Mouse (Mus musculus): ENCODE results near the gene Dnase1l3. TPM values are rescaled to one million over a fixed set of nuclear protein-coding genes. Genes with fewer than 3 reads are reported as not detected.

Dnase1l3 gene
- polyA plus RNA-seq, 1 experiment = 69.9 TPM

- 80% methylated on average over 12 of the region's 12 CpGs for WGBS
- no peaks in the 10 kb centered on the region for H3K27me3 ChIP-seq (ENCODE audit: control insufficient read depth, insufficient read depth, low read length)
- TF ChIP-seq POLR2A (IDR thresholded peaks at IDR 0.05; ENCODE audit: low read depth, low read length) (no peak), CTCF (IDR thresholded peaks at IDR 0.05; ENCODE audit: extremely low read depth, insufficient read depth, insufficient read length, insufficient replicate concordance) (no peak)
- H3K4me3 ChIP-seq (ENCODE audit: extremely low read depth, insufficient read depth, insufficient read length) = no peak overlapping the region
- no peaks in the 10 kb centered on the region for H3K4me1 ChIP-seq (ENCODE audit: control insufficient read depth, insufficient read depth, insufficient read length)
- no peaks in the 10 kb centered on the region; the same call in 1 of the 2 replicates for H3K36me3 ChIP-seq (ENCODE audit: control insufficient read depth, insufficient read depth, low read length)
- no peak overlapping the region for H3K27ac ChIP-seq (ENCODE audit: insufficient read depth, low read length)
- DNase-seq (ENCODE audit: low read depth in 1 of 2, low spot score in 2 of 2) = no peak
Observed at GRCm38 (mm10) chr14:7952610-7953254, 41.6 kb downstream of the Dnase1l3 start.

- no peaks in the 10 kb centered on the region; the same call in 1 of the 2 replicates for H3K36me3 ChIP-seq (ENCODE audit: control insufficient read depth, insufficient read depth, low read length)
- H3K27ac ChIP-seq (ENCODE audit: insufficient read depth, low read length) = no peak overlapping the region
- TF ChIP-seq CTCF (IDR thresholded peaks at IDR 0.05; ENCODE audit: extremely low read depth, insufficient read depth, insufficient read length, insufficient replicate concordance) (no peak), POLR2A (IDR thresholded peaks at IDR 0.05; ENCODE audit: low read depth, low read length) (no peak)
- no peaks in the 10 kb centered on the region for H3K27me3 ChIP-seq (ENCODE audit: control insufficient read depth, insufficient read depth, low read length)
- H3K4me1 ChIP-seq (ENCODE audit: control insufficient read depth, insufficient read depth, insufficient read length) = no peaks in the 10 kb centered on the region
- WGBS = 93% methylated on average over 9 of the region's 9 CpGs
- H3K4me3 ChIP-seq (ENCODE audit: extremely low read depth, insufficient read depth, insufficient read length) = no peak overlapping the region
- DNase-seq (ENCODE audit: low read depth in 1 of 2, low spot score in 2 of 2) = no peak
Observed at GRCm38 (mm10) chr14:7951234-7951633, 43.1 kb downstream of the Dnase1l3 start.

GRCm38 (mm10) chr14:7945261-7945660 lies 49.1 kb downstream of the Dnase1l3 start:
- Histone ChIP-seq H3K36me3 (ENCODE audit: control insufficient read depth, insufficient read depth, low read length) (no peaks in the 10 kb centered on the region; the same call in 1 of the 2 replicates), H3K27ac (ENCODE audit: insufficient read depth, low read length) (no peak overlapping the region), H3K4me1 (ENCODE audit: control insufficient read depth, insufficient read depth, insufficient read length) (no peaks in the 10 kb centered on the region), H3K4me3 (ENCODE audit: extremely low read depth, insufficient read depth, insufficient read length) (no peak overlapping the region), H3K27me3 (ENCODE audit: control insufficient read depth, insufficient read depth, low read length) (no peaks in the 10 kb centered on the region)
- WGBS = 69% methylated on average over 5 of the region's 5 CpGs
- no peak for DNase-seq (ENCODE audit: low read depth in 1 of 2, low spot score in 2 of 2)
- no peak for TF ChIP-seq POLR2A (IDR thresholded peaks at IDR 0.05; ENCODE audit: low read depth, low read length)
- TF ChIP-seq CTCF (IDR thresholded peaks at IDR 0.05; ENCODE audit: extremely low read depth, insufficient read depth, insufficient read length, insufficient replicate concordance) = no peak

DNA sequence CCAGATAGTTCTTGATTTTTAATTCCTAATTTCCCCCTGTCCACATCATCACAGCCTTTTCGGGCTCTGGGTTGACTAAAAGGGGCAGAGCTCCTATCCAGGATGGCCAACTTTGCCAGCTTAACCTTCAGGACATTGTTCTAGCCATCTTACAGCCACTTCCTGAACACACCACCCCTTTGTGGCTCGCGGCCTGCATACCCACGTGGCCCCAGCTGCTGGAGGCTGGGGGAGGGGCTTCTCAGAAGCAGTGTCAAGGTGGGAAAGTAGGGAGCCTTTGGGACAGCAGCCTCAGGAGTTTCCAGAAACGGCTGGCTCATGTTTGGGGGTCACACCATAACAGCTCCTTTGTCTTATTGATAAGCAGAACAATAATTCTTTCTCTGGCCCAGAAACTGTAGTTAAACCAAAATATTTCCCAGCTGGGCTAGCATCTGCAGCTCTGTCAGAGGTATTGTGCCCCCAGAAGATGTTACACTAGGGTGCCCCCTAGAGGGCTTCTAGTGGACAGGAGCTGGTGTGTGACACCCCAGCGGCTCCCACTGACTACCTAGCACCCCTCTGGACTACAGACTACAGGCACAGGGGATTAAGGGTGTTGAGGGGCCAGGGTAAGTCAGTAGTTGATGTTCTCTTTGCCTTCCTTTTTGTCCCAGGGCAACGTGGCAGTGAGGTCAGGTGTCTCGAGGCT lies 49.9 kb downstream of the Dnase1l3 start:
- no peaks in the 10 kb centered on the region for H3K4me1 ChIP-seq (ENCODE audit: control insufficient read depth, insufficient read depth, insufficient read length)
- no peak for TF ChIP-seq POLR2A (IDR thresholded peaks at IDR 0.05; ENCODE audit: low read depth, low read length)
- no peak; the same call in 1 of the 2 replicates for TF ChIP-seq CTCF (IDR thresholded peaks at IDR 0.05; ENCODE audit: extremely low read depth, insufficient read depth, insufficient read length, insufficient replicate concordance)
- no peak overlapping the region for H3K27ac ChIP-seq (ENCODE audit: insufficient read depth, low read length)
- no peaks in the 10 kb centered on the region for H3K27me3 ChIP-seq (ENCODE audit: control insufficient read depth, insufficient read depth, low read length)
- no peak overlapping the region for H3K4me3 ChIP-seq (ENCODE audit: extremely low read depth, insufficient read depth, insufficient read length)
- no peaks in the 10 kb centered on the region; the same call in 1 of the 2 replicates for H3K36me3 ChIP-seq (ENCODE audit: control insufficient read depth, insufficient read depth, low read length)
- WGBS = 38% methylated on average over 8 of the region's 8 CpGs
- DNase-seq (ENCODE audit: low read depth in 1 of 2, low spot score in 2 of 2) = no peak

DNA sequence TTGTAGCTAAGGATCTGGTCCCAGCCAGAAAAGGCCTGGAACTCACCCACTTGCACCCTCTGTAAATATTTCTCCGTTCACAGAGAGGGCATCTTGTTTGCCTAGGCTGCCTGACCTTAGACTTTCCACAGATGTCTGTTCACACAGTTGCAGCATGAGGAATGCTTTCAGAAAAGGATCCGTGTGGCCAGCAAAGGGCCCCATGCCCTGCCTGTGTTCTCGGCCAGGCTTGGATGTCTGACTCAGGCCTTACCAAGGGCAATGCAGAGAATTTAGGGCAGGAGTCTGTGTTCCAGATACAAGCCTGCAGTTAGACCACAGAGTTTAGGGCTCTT lies 50.6 kb downstream of the Dnase1l3 start:
- Histone ChIP-seq H3K27ac (ENCODE audit: insufficient read depth, low read length) (no peak overlapping the region), H3K27me3 (ENCODE audit: control insufficient read depth, insufficient read depth, low read length) (no peaks in the 10 kb centered on the region), H3K4me3 (ENCODE audit: extremely low read depth, insufficient read depth, insufficient read length) (no peak overlapping the region), H3K36me3 (ENCODE audit: control insufficient read depth, insufficient read depth, low read length) (peaks cover 2% of the 10 kb centered on the region; the same call in 1 of the 2 replicates), H3K4me1 (ENCODE audit: control insufficient read depth, insufficient read depth, insufficient read length) (no peaks in the 10 kb centered on the region)
- DNase-seq (ENCODE audit: low read depth in 1 of 2, low spot score in 2 of 2) = no peak
- TF ChIP-seq CTCF (IDR thresholded peaks at IDR 0.05; ENCODE audit: extremely low read depth, insufficient read depth, insufficient read length, insufficient replicate concordance) (no peak), POLR2A (IDR thresholded peaks at IDR 0.05; ENCODE audit: low read depth, low read length) (no peak)
- WGBS = 96% methylated on average over 3 of the region's 3 CpGs

DNA sequence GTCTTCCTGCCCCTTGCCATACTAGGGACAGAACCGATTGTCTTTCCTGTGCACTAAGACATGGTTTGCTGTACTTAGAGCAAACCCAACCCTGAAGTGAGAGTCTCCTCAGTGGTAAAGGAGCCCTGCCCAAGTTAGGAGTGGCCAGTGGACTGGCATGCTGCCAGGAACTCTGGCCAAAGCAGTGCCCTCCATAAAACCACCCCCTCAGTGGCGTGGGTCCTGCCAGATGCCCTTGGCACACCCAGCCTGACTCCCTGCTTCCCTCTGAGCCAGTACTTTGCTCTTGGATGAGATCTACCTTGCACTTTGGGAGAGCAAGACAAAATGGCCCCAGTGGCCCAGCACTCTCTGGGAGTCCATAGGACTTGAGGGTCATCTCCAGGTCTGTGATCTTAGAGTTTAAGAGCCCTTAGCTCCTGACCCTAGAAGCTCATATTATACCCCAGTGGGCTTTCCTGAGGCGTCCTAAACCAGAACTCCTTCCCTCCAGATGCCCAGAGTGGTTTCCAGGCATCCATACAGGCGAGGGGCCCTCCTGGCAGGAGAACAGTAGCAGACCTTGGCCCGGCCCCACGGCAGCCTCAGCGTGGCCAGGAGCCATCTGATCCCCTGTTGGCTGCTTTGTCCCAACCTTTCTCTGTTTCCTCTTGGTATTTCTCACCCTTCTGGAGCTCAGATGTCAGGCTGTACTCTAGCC lies 51.1 kb downstream of the Dnase1l3 start:
- peaks cover 2% of the 10 kb centered on the region; the same call in 1 of the 2 replicates for H3K36me3 ChIP-seq (ENCODE audit: control insufficient read depth, insufficient read depth, low read length)
- H3K27me3 ChIP-seq (ENCODE audit: control insufficient read depth, insufficient read depth, low read length) = no peaks in the 10 kb centered on the region
- TF ChIP-seq POLR2A (IDR thresholded peaks at IDR 0.05; ENCODE audit: low read depth, low read length) = no peak
- no peak overlapping the region for H3K4me3 ChIP-seq (ENCODE audit: extremely low read depth, insufficient read depth, insufficient read length)
- H3K27ac ChIP-seq (ENCODE audit: insufficient read depth, low read length) = no peak overlapping the region
- no peak for DNase-seq (ENCODE audit: low read depth in 1 of 2, low spot score in 2 of 2)
- 83% methylated on average over 7 of the region's 7 CpGs for WGBS
- no peaks in the 10 kb centered on the region for H3K4me1 ChIP-seq (ENCODE audit: control insufficient read depth, insufficient read depth, insufficient read length)

Measured in spleen, adult 2 months (tissue).